Mouse (Mus musculus) MEL (cell line): ENCODE measurements around the gene Stk4. TPM values are rescaled to one million over a fixed set of nuclear protein-coding genes. Genes with fewer than 3 reads are reported as not detected.

Experiments
- DNase-seq: peaks from one replicate; pipeline ENCODE4 v3.0.0; 2011; ENCODE audit warnings: low read depth, low spot score
- H3K27ac ChIP-seq: 2 replicates; pipeline ENCODE4 v1.5.1; 2012; ENCODE audit warnings: low read depth, mild to moderate bottlenecking, control low read depth, low read length, moderate library complexity; ENCODE audit not compliant: control insufficient read depth
- H3K27me3 ChIP-seq, 2 experiments: fragments of 150-350 bp in 1 of 2; sonication (generic) in 1 of 2; 2 replicates each; pipeline ENCODE4 v1.6.1; 2012; ENCODE audit warnings: low read length in 2 of 2, mild to moderate bottlenecking in 2 of 2, improper control_type of control experiment in 1 of 2, moderate library complexity in 1 of 2; ENCODE audit not compliant: insufficient read depth in 2 of 2, control insufficient read depth in 1 of 2
- H3K36me3 ChIP-seq, 2 experiments: 2 replicates each; pipeline ENCODE4 v1.6.1; 2012 to 2014; ENCODE audit warnings: low read length in 2 of 2, improper control_type of control experiment in 1 of 2, inconsistent platforms in 1 of 2, mild to moderate bottlenecking in 1 of 2; ENCODE audit not compliant: insufficient read depth in 2 of 2, control insufficient read depth in 1 of 2
- H3K4me1 ChIP-seq, 2 experiments: fragments of 150-350 bp in 1 of 2; sonication (generic) in 1 of 2; 2 replicates each; pipeline ENCODE4 v1.6.1; 2012; ENCODE audit warnings: low read length in 2 of 2, improper control_type of control experiment in 1 of 2, mild to moderate bottlenecking in 1 of 2; ENCODE audit not compliant: insufficient read depth in 2 of 2, control insufficient read depth in 1 of 2
- H3K4me3 ChIP-seq, 2 experiments: fragments of 150-350 bp in 1 of 2; sonication (generic) in 1 of 2; 2 replicates each; pipeline ENCODE4 v1.5.1; 2012; ENCODE audit warnings: low read depth in 2 of 2, low read length in 2 of 2, mild to moderate bottlenecking in 2 of 2, moderate library complexity in 2 of 2, control low read depth in 1 of 2, improper control_type of control experiment in 1 of 2; ENCODE audit not compliant: control insufficient read depth in 1 of 2, insufficient read depth in 1 of 2
- H3K79me2 ChIP-seq: 2 replicates; pipeline ENCODE4 v1.6.1; 2012; ENCODE audit warnings: mild to moderate bottlenecking, low read length, moderate library complexity; ENCODE audit not compliant: control insufficient read depth, poor library complexity, insufficient read depth
- H3K9ac ChIP-seq: 2 replicates; pipeline ENCODE4 v1.6.1; 2012; ENCODE audit warnings: low read depth, mild to moderate bottlenecking, control low read depth, low read length, moderate library complexity; ENCODE audit not compliant: control insufficient read depth, poor library complexity, severe bottlenecking
- H3K9me3 ChIP-seq: fragments of 150-350 bp; sonication (generic); replicated peaks from 2 replicates; pipeline ENCODE4 v1.6.1; 2012; ENCODE audit warnings: mild to moderate bottlenecking, low read length, improper control_type of control experiment, moderate library complexity; ENCODE audit not compliant: insufficient read depth
- CHD1 ChIP-seq: IDR thresholded peaks from 2 replicates; pipeline ENCODE4 v1.6.1; 2012; ENCODE audit warnings: low read depth, mild to moderate bottlenecking, inconsistent platforms, low read length, improper control_type of control experiment
- CTCF ChIP-seq, 3 experiments: IDR thresholded peaks in 2 of 3; conservative IDR thresholded peaks in 1 of 3; 2 replicates each; pipeline ENCODE4 v1.5.1; 2011 to 2012; ENCODE audit warnings: low read length in 3 of 3, low read depth in 2 of 3, mild to moderate bottlenecking in 2 of 3, improper control_type of control experiment in 1 of 3, inconsistent platforms in 1 of 3, mixed read lengths in 1 of 3, moderate library complexity in 1 of 3; ENCODE audit not compliant: control insufficient read depth in 1 of 3, insufficient read depth in 1 of 3, poor library complexity in 1 of 3, severe bottlenecking in 1 of 3
- E2F4 ChIP-seq: IDR thresholded peaks from 2 replicates; pipeline ENCODE4 v1.6.1; 2011; ENCODE audit warnings: low read depth, low read length, improper control_type of control experiment, borderline replicate concordance
- ELF1 ChIP-seq: IDR thresholded peaks from 2 replicates; pipeline ENCODE4 v1.6.1; 2014; ENCODE audit warnings: low read depth, mild to moderate bottlenecking, inconsistent platforms, low read length, improper control_type of control experiment, moderate library complexity
- EP300 ChIP-seq, 2 experiments: IDR thresholded peaks; 2 replicates each; pipeline ENCODE4 v1.6.1; 2011; ENCODE audit warnings: improper control_type of control experiment in 2 of 2, low read length in 2 of 2, low read depth in 1 of 2, mild to moderate bottlenecking in 1 of 2
- ETS1 ChIP-seq: IDR thresholded peaks from 2 replicates; pipeline ENCODE4 v1.6.1; 2012; ENCODE audit warnings: low read depth, mild to moderate bottlenecking, inconsistent platforms, low read length, improper control_type of control experiment, moderate library complexity
- GABPA ChIP-seq: IDR thresholded peaks from 2 replicates; pipeline ENCODE4 v1.6.1; 2012; ENCODE audit warnings: low read depth, mild to moderate bottlenecking, inconsistent platforms, low read length, improper control_type of control experiment, moderate library complexity
- GATA1 ChIP-seq: IDR thresholded peaks from 2 replicates; pipeline ENCODE4 v1.6.1; 2011; ENCODE audit warnings: low read depth, low read length, improper control_type of control experiment
- MAFK ChIP-seq: IDR thresholded peaks from 2 replicates; pipeline ENCODE4 v1.6.1; 2011; ENCODE audit warnings: low read depth, mild to moderate bottlenecking, low read length, improper control_type of control experiment, borderline replicate concordance
- MAZ ChIP-seq: IDR thresholded peaks from 2 replicates; pipeline ENCODE4 v1.6.1; 2012; ENCODE audit warnings: low read depth, mild to moderate bottlenecking, inconsistent platforms, low read length, improper control_type of control experiment
- MYB ChIP-seq: IDR thresholded peaks from 2 replicates; pipeline ENCODE4 v1.6.1; 2011; ENCODE audit warnings: mild to moderate bottlenecking, low read depth, low read length, improper control_type of control experiment
- MYC ChIP-seq: IDR thresholded peaks from 2 replicates; pipeline ENCODE4 v1.6.1; 2011; ENCODE audit warnings: low read depth, mild to moderate bottlenecking, low read length, improper control_type of control experiment, moderate library complexity
- NELFE ChIP-seq: IDR thresholded peaks from 2 replicates; pipeline ENCODE4 v1.6.1; 2011; ENCODE audit warnings: low read depth, low read length, improper control_type of control experiment
- POLR2AphosphoS5 ChIP-seq: IDR thresholded peaks from 2 replicates; pipeline ENCODE4 v1.6.1; 2012; ENCODE audit warnings: low read depth, borderline replicate concordance, mild to moderate bottlenecking, inconsistent platforms, low read length, moderate library complexity, mixed read lengths
- RAD21 ChIP-seq: IDR thresholded peaks from 2 replicates; pipeline ENCODE4 v1.6.1; 2011; ENCODE audit warnings: mild to moderate bottlenecking, low read depth, low read length, improper control_type of control experiment
- SMC3 ChIP-seq: IDR thresholded peaks from 2 replicates; pipeline ENCODE4 v1.6.1; 2011; ENCODE audit warnings: low read depth, low read length, improper control_type of control experiment
- TAL1 ChIP-seq: IDR thresholded peaks from 2 replicates; pipeline ENCODE4 v1.6.1; 2012; ENCODE audit warnings: mild to moderate bottlenecking, inconsistent platforms, low read length, moderate library complexity, mixed read lengths
- TBP ChIP-seq: IDR thresholded peaks from 2 replicates; pipeline ENCODE4 v1.8.0; 2011; ENCODE audit warnings: low read depth, low read length, improper control_type of control experiment
- USF1 ChIP-seq: IDR thresholded peaks from 2 replicates; pipeline ENCODE4 v1.6.1; 2014; ENCODE audit warnings: low read depth, mild to moderate bottlenecking, inconsistent platforms, low read length, improper control_type of control experiment, moderate library complexity
- ZC3H11A ChIP-seq: IDR thresholded peaks from 2 replicates; pipeline ENCODE4 v1.6.1; 2012; ENCODE audit warnings: low read depth, mild to moderate bottlenecking, inconsistent platforms, low read length, improper control_type of control experiment
- ZKSCAN1 ChIP-seq: IDR thresholded peaks from 2 replicates; pipeline ENCODE4 v1.6.1; 2012; ENCODE audit warnings: low read depth, mild to moderate bottlenecking, inconsistent platforms, low read length, improper control_type of control experiment, moderate library complexity
- ZNF384 ChIP-seq: IDR thresholded peaks from 2 replicates; pipeline ENCODE4 v1.6.1; 2012; ENCODE audit warnings: low read depth, mild to moderate bottlenecking, inconsistent platforms, low read length, improper control_type of control experiment
- polyA plus RNA-seq, 2 experiments: library from polyadenylated mRNA; stranded (reverse) in 1 of 2; unstranded in 1 of 2; fragments of >175 nt in 1 of 2; fragments of >200 nt in 1 of 2; gene quantifications; 2 replicates each; pipeline versions ENCODE4 v1.2.1 to v1.2.4; 2012; ENCODE audit warnings: low replicate concordance in 2 of 2, low read depth in 1 of 2; ENCODE audit not compliant: insufficient read length in 2 of 2, insufficient read depth in 1 of 2, missing spikeins in 1 of 2
- total RNA-seq: library from RNA; depleted of rRNA; stranded (reverse); fragments of 300-350 nt; gene quantifications from 2 replicates; pipeline ENCODE4 v1.2.3, GENCODE M21; 2012

Stk4 gene
- total and polyA plus RNA-seq, 3 experiments, result 46.8 to 56.1 TPM; not detected in 1

GRCm38 (mm10) chr2:164177831-164178230 is 107.7 kb downstream of the Stk4 start:
- H3K4me1 ChIP-seq, result peaks cover 11 to 17% of the 10 kb centered on the region in 2 experiments
- H3K9me3 ChIP-seq, result no peaks in the 10 kb centered on the region
- H3K79me2 ChIP-seq, result no peaks in the 10 kb centered on the region
- DNase-seq, result no peak
- H3K27ac ChIP-seq, result no peak overlapping the region
- no peaks in the 10 kb centered on the region; a peak in 1 of 4 replicates for H3K27me3 ChIP-seq
- no peak overlapping the region for H3K4me3 ChIP-seq
- H3K9ac ChIP-seq, result no peak overlapping the region
- TF ChIP-seq EP300 (IDR thresholded peaks at IDR 0.05; ENCODE audit: low read depth in 1 of 2, low read length in 2 of 2) (no peak), NELFE (no peak), ZNF384 (no peak), E2F4 (no peak), TBP (no peak), USF1 (no peak)
- H3K36me3 ChIP-seq, result peaks cover 0 to 13% of the 10 kb centered on the region in 2 experiments; a peak in 2 of 4 replicates

GRCm38 (mm10) chr2:164180124-164180523 is 110.0 kb downstream of the Stk4 start:
- TF ChIP-seq ETS1 (no peak), SMC3 (peak; percentile 56), ZKSCAN1 (peak; percentile 99), MAZ (peak; percentile 49; the same call in 1 of the 2 replicates), RAD21 (peak; percentile 27), CTCF (IDR thresholded peaks at IDR 0.05 in 2 of 3, conservative IDR thresholded peaks at IDR 0.05 in 1 of 3; ENCODE audit: control insufficient read depth in 1 of 3, insufficient read depth in 1 of 3, low read depth in 2 of 3, low read length in 3 of 3, poor library complexity in 1 of 3, severe bottlenecking in 1 of 3) (peak; percentile 45 to 65 (median 63); a peak in 5 of 6 replicates), ZC3H11A (peak; percentile 32), MAFK (no peak), TBP (no peak)
- Histone ChIP-seq H3K9me3 (no peaks in the 10 kb centered on the region), H3K9ac (no peak overlapping the region), H3K36me3 (peaks cover 0 to 7% of the 10 kb centered on the region in 2 experiments; a peak in 2 of 4 replicates), H3K4me1 (peaks cover 4 to 11% of the 10 kb centered on the region in 2 experiments), H3K27ac (no peak overlapping the region), H3K4me3 (no peak overlapping the region), H3K27me3 (no peaks in the 10 kb centered on the region; a peak in 1 of 4 replicates), H3K79me2 (no peaks in the 10 kb centered on the region)
- DNase-seq, result peak; percentile 69

- Histone ChIP-seq H3K27me3 (no peaks in the 10 kb centered on the region; a peak in 1 of 4 replicates), H3K9ac (no peak overlapping the region), H3K9me3 (no peaks in the 10 kb centered on the region), H3K79me2 (no peaks in the 10 kb centered on the region), H3K36me3 (peaks cover 0 to 7% of the 10 kb centered on the region in 2 experiments; a peak in 2 of 4 replicates), H3K4me3 (no peak overlapping the region), H3K4me1 (peaks cover 2 to 11% of the 10 kb centered on the region in 2 experiments), H3K27ac (no peak overlapping the region)
- DNase-seq, result no peak
- TF ChIP-seq TAL1 (no peak), USF1 (no peak), GATA1 (no peak), CTCF (IDR thresholded peaks at IDR 0.05 in 2 of 3, conservative IDR thresholded peaks at IDR 0.05 in 1 of 3; ENCODE audit: control insufficient read depth in 1 of 3, insufficient read depth in 1 of 3, low read depth in 2 of 3, low read length in 3 of 3, poor library complexity in 1 of 3, severe bottlenecking in 1 of 3) (no peak), GABPA (no peak), MYC (no peak), POLR2AphosphoS5 (no peak), MYB (no peak), CHD1 (no peak), ELF1 (no peak)
Measured at GRCm38 (mm10) chr2:164180770-164181169, 110.6 kb downstream of the Stk4 start.
